Mouse (Mus musculus): Measurements from ENCODE around the gene Kmt2e. TPM values are rescaled to one million over a fixed set of nuclear protein-coding genes. Genes with fewer than 3 reads are reported as not detected.
"Not testable (repeated sequence)": the region's sequence is repeated elsewhere in the genome, so short reads cannot be mapped to it uniquely, and the experiment has no call there.

Gene Kmt2e
- polyA plus RNA-seq, 1 experiment from 2014 or later, result 83.1 TPM

- Histone ChIP-seq H3K4me1 (ENCODE audit: control insufficient read depth, insufficient read depth, low read length) (peaks cover 8% of the 10 kb centered on the region; the same call in 1 of the 2 replicates), H3K27ac (ENCODE audit: low read length) (no peak overlapping the region), H3K9me3 (ENCODE audit: control insufficient read depth, low read length) (no peaks in the 10 kb centered on the region), H3K27me3 (replicated peaks; ENCODE audit: control insufficient read depth, insufficient read depth, low read length) (no peaks in the 10 kb centered on the region), H3K4me3 (ENCODE audit: low read length) (no peak overlapping the region), H3K9ac (ENCODE audit: low read depth, low read length) (no peak overlapping the region), H3K4me2 (ENCODE audit: low read depth, low read length) (no peak overlapping the region), H3K36me3 (ENCODE audit: control insufficient read depth, insufficient read depth, low read length) (no peaks in the 10 kb centered on the region)
- no peak for ATAC-seq
These were observed 6.3 kb downstream of the Kmt2e start for GRCm38 (mm10) chr5:23440572-23440971.

DNA sequence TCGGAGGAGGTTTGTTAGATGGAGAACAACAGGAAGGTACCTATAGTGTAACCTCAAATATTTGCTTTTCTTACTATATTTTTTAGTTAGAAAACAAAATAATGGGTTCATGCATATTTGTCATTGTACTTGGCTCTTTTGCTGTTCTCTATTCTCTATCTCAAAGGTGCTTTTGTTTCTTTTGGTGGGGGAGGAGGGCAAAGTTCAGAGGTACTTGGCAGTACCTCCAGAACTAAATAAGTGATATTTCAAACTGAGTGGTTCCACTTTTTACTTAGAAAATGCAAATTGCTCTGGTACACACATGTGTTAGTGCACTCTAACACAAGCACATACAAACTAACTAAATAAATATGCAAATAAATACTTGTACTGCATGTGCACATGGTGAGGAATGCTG, 7.7 kb downstream of the Kmt2e start:
- H3K9ac ChIP-seq (ENCODE audit: low read depth, low read length), result no peak overlapping the region
- H3K27ac ChIP-seq (ENCODE audit: low read length), result no peak overlapping the region
- no peak overlapping the region for H3K4me3 ChIP-seq (ENCODE audit: low read length)
- WGBS, result 81% methylated on average over 1 of the region's 1 CpGs
- H3K9me3 ChIP-seq (ENCODE audit: control insufficient read depth, low read length), result no peaks in the 10 kb centered on the region
- no peaks in the 10 kb centered on the region for H3K27me3 ChIP-seq (replicated peaks; ENCODE audit: control insufficient read depth, insufficient read depth, low read length)
- peaks cover 8% of the 10 kb centered on the region; the same call in 1 of the 2 replicates for H3K4me1 ChIP-seq (ENCODE audit: control insufficient read depth, insufficient read depth, low read length)
- H3K4me2 ChIP-seq (ENCODE audit: low read depth, low read length), result no peak overlapping the region
- no peaks in the 10 kb centered on the region for H3K36me3 ChIP-seq (ENCODE audit: control insufficient read depth, insufficient read depth, low read length)
- no peak for ATAC-seq

GRCm38 (mm10) chr5:23444411-23444810, 10.2 kb downstream of the Kmt2e start:
- Histone ChIP-seq H3K9me3 (ENCODE audit: control insufficient read depth, low read length) (no peaks in the 10 kb centered on the region), H3K4me3 (ENCODE audit: low read length) (no peak overlapping the region), H3K36me3 (ENCODE audit: control insufficient read depth, insufficient read depth, low read length) (no peaks in the 10 kb centered on the region), H3K9ac (ENCODE audit: low read depth, low read length) (no peak overlapping the region), H3K27me3 (replicated peaks; ENCODE audit: control insufficient read depth, insufficient read depth, low read length) (no peaks in the 10 kb centered on the region), H3K27ac (ENCODE audit: low read length) (no peak overlapping the region), H3K4me1 (ENCODE audit: control insufficient read depth, insufficient read depth, low read length) (0 out of 2 replicates have a peak, but pooled peaks cover 6% of the 10 kb centered on the region), H3K4me2 (ENCODE audit: low read depth, low read length) (no peak overlapping the region)
- no peak for ATAC-seq
- WGBS, result 71% methylated on average over 4 of the region's 4 CpGs

DNA sequence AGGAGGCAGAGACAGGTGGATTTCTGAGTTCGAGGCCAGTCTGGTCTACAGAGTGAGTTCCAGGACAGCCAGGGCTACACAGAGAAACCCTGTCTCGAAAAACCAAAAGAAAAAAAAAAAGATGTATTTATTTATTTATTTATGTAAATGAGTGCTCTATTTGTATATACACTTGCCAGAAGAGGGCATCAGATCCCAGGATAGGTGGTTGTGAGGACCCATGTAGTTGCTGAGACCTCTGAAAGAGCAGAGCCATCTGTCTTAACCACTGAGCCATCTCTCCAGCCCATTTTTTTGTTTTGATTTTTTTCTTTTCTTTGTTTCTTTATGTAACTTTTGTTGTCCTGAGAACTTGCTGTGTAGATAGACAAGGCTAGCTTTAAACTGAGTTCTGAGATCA, 19.3 kb downstream of the Kmt2e start:
- not testable (repeated sequence) for H3K27me3 ChIP-seq (replicated peaks; ENCODE audit: control insufficient read depth, insufficient read depth, low read length); H3K4me2 ChIP-seq (ENCODE audit: low read depth, low read length); H3K4me1 ChIP-seq (ENCODE audit: control insufficient read depth, insufficient read depth, low read length); H3K27ac ChIP-seq (ENCODE audit: low read length); ATAC-seq; H3K9me3 ChIP-seq (ENCODE audit: control insufficient read depth, low read length); H3K4me3 ChIP-seq (ENCODE audit: low read length); H3K9ac ChIP-seq (ENCODE audit: low read depth, low read length); H3K36me3 ChIP-seq (ENCODE audit: control insufficient read depth, insufficient read depth, low read length)
- 92% methylated on average over 2 of the region's 2 CpGs for WGBS

- H3K4me2 ChIP-seq (ENCODE audit: low read depth, low read length), result no peak overlapping the region
- no peaks in the 10 kb centered on the region for H3K27me3 ChIP-seq (replicated peaks; ENCODE audit: control insufficient read depth, insufficient read depth, low read length)
- H3K36me3 ChIP-seq (ENCODE audit: control insufficient read depth, insufficient read depth, low read length), result peaks cover 3% of the 10 kb centered on the region; the same call in 1 of the 2 replicates
- no peaks in the 10 kb centered on the region for H3K9me3 ChIP-seq (ENCODE audit: control insufficient read depth, low read length)
- ATAC-seq, result no peak
- H3K4me3 ChIP-seq (ENCODE audit: low read length), result no peak overlapping the region
- H3K27ac ChIP-seq (ENCODE audit: low read length), result no peak overlapping the region
- H3K4me1 ChIP-seq (ENCODE audit: control insufficient read depth, insufficient read depth, low read length), result peaks cover 4% of the 10 kb centered on the region; the same call in 1 of the 2 replicates
- no peak overlapping the region for H3K9ac ChIP-seq (ENCODE audit: low read depth, low read length)
- WGBS, result 49% methylated on average over 2 of the region's 2 CpGs
These were observed 27.4 kb downstream of the Kmt2e start for GRCm38 (mm10) chr5:23461688-23462087.

DNA sequence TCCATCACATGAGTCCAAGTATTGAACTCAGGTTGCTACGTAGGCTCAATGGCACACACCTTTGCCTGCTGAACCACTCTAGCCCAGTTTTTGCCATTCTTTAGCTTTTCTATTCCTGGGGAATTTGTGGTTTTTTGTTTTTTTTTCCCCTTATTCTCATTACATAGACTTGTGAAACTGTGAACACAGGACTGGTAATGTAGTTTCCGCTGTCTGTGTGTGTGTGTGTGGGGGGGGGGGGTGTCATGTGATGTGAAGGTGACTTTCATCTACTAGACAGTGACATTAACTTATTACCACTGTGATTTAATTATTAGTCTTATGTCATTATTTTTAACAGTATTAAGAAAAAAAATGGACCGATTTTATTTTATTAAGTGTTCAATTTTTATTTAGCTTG, 30.0 kb downstream of the Kmt2e start:
- no peaks in the 10 kb centered on the region for H3K27me3 ChIP-seq (replicated peaks; ENCODE audit: control insufficient read depth, insufficient read depth, low read length)
- H3K4me3 ChIP-seq (ENCODE audit: low read length), result no peak overlapping the region
- WGBS, result 92% methylated on average over 3 of the region's 3 CpGs
- H3K4me1 ChIP-seq (ENCODE audit: control insufficient read depth, insufficient read depth, low read length), result no peaks in the 10 kb centered on the region; the same call in 1 of the 2 replicates
- peaks cover 3% of the 10 kb centered on the region; the same call in 1 of the 2 replicates for H3K36me3 ChIP-seq (ENCODE audit: control insufficient read depth, insufficient read depth, low read length)
- H3K9ac ChIP-seq (ENCODE audit: low read depth, low read length), result no peak overlapping the region
- H3K27ac ChIP-seq (ENCODE audit: low read length), result no peak overlapping the region
- no peak for ATAC-seq
- H3K9me3 ChIP-seq (ENCODE audit: control insufficient read depth, low read length), result no peaks in the 10 kb centered on the region
- no peak overlapping the region for H3K4me2 ChIP-seq (ENCODE audit: low read depth, low read length)

DNA sequence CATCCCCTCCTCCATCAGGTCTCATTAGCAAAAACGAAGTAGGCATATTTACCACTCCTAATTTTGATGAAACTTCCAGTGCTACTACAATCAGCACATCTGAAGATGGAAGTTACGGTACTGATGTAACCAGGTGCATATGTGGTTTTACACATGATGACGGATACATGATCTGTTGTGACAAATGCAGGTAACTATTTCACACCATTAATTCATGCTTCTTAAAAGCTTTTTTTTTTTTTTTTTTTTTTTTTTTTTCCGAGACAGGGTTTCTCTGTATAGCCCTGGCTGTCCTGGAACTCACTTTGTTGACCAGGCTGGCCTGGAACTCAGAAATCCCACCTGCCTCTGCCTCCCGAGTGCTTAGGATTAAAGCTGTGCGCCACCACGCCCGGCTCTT, 30.5 kb downstream of the Kmt2e start:
- H3K36me3 ChIP-seq (ENCODE audit: control insufficient read depth, insufficient read depth, low read length), result peaks cover 3% of the 10 kb centered on the region; the same call in 1 of the 2 replicates
- no peak overlapping the region for H3K27ac ChIP-seq (ENCODE audit: low read length)
- H3K4me1 ChIP-seq (ENCODE audit: control insufficient read depth, insufficient read depth, low read length), result no peaks in the 10 kb centered on the region; the same call in 1 of the 2 replicates
- WGBS, result 89% methylated on average over 8 of the region's 8 CpGs
- H3K4me3 ChIP-seq (ENCODE audit: low read length), result no peak overlapping the region
- no peak for ATAC-seq
- H3K9ac ChIP-seq (ENCODE audit: low read depth, low read length), result no peak overlapping the region
- H3K4me2 ChIP-seq (ENCODE audit: low read depth, low read length), result no peak overlapping the region
- H3K9me3 ChIP-seq (ENCODE audit: control insufficient read depth, low read length), result no peaks in the 10 kb centered on the region
- H3K27me3 ChIP-seq (replicated peaks; ENCODE audit: control insufficient read depth, insufficient read depth, low read length), result no peaks in the 10 kb centered on the region

GRCm38 (mm10) chr5:23466546-23466945, 32.3 kb downstream of the Kmt2e start:
- Histone ChIP-seq H3K4me2 (ENCODE audit: low read depth, low read length) (no peak overlapping the region), H3K36me3 (ENCODE audit: control insufficient read depth, insufficient read depth, low read length) (peaks cover 7% of the 10 kb centered on the region; the same call in 1 of the 2 replicates), H3K4me1 (ENCODE audit: control insufficient read depth, insufficient read depth, low read length) (no peaks in the 10 kb centered on the region; the same call in 1 of the 2 replicates), H3K9ac (ENCODE audit: low read depth, low read length) (no peak overlapping the region), H3K27me3 (replicated peaks; ENCODE audit: control insufficient read depth, insufficient read depth, low read length) (no peaks in the 10 kb centered on the region), H3K9me3 (ENCODE audit: control insufficient read depth, low read length) (no peaks in the 10 kb centered on the region), H3K27ac (ENCODE audit: low read length) (no peak overlapping the region), H3K4me3 (ENCODE audit: low read length) (no peak overlapping the region)
- ATAC-seq, result no peak
- 86% methylated on average over 4 of the region's 4 CpGs for WGBS

- Histone ChIP-seq H3K27me3 (replicated peaks; ENCODE audit: control insufficient read depth, insufficient read depth, low read length) (no peaks in the 10 kb centered on the region), H3K4me2 (ENCODE audit: low read depth, low read length) (no peak overlapping the region), H3K4me1 (ENCODE audit: control insufficient read depth, insufficient read depth, low read length) (no peaks in the 10 kb centered on the region), H3K36me3 (ENCODE audit: control insufficient read depth, insufficient read depth, low read length) (peaks cover 13% of the 10 kb centered on the region), H3K27ac (ENCODE audit: low read length) (no peak overlapping the region), H3K9me3 (ENCODE audit: control insufficient read depth, low read length) (no peaks in the 10 kb centered on the region), H3K4me3 (ENCODE audit: low read length) (no peak overlapping the region), H3K9ac (ENCODE audit: low read depth, low read length) (no peak overlapping the region)
- WGBS, result 75% methylated on average over 6 of the region's 6 CpGs
- no peak for ATAC-seq
These were observed 39.0 kb downstream of the Kmt2e start for GRCm38 (mm10) chr5:23473098-23473873.
